ENCODE assay signal across 15 mouse cellular contexts in genomic region chr1:191471489-191471888, GRCm38 (mm10).
"Had no signal": no experiment of that assay in that cellular context is flagged by ENCODE, and none has a peak within 500 bp of the region (broad histone marks: within the 10 kb centered on the region; RNA-seq: fewer than 3 reads in every experiment).

No protein-coding gene starts in this region.

- DNase-seq: kidney, adult 11 months; kidney, adult 9 months; kidney, postnatal 10 days; kidney, postnatal 4 days; lung, adult 2 months; lung, postnatal 10 days; right cerebral cortex, postnatal 14 days; thymus, postnatal 36 days had no signal

- H3K27ac ChIP-seq: limb, embryonic 12.5 days; macrophage; midbrain, embryonic 15.5 days; neural tube, embryonic 12.5 days had no signal

- H3K9me3 ChIP-seq: limb, embryonic 12.5 days; megakaryocyte, embryonic 14.5 days; midbrain, embryonic 15.5 days; neural tube, embryonic 12.5 days; stomach, embryonic 15.5 days had no signal

- H3K4me2 ChIP-seq: limb, embryonic 12.5 days; midbrain, embryonic 11.5 days; midbrain, embryonic 15.5 days; neural tube, embryonic 12.5 days; stomach, embryonic 15.5 days had no signal

- H3K4me3 ChIP-seq: limb, embryonic 12.5 days; megakaryocyte, embryonic 14.5 days; midbrain, embryonic 15.5 days; neural tube, embryonic 12.5 days; stomach, embryonic 15.5 days had no signal

- H3K36me3 ChIP-seq: limb, embryonic 12.5 days; midbrain, embryonic 15.5 days; neural tube, embryonic 12.5 days; stomach, embryonic 15.5 days had no signal

- H3K27me3 ChIP-seq: limb, embryonic 12.5 days; midbrain, embryonic 15.5 days; neural tube, embryonic 12.5 days; stomach, embryonic 15.5 days had no signal

- H3K4me1 ChIP-seq: limb, embryonic 12.5 days had no signal

- H3K9ac ChIP-seq: limb, embryonic 12.5 days; midbrain, embryonic 15.5 days; neural tube, embryonic 12.5 days; stomach, embryonic 15.5 days had no signal
